Mouse (Mus musculus) kidney, adult 2 months (tissue): ENCODE measurements around the gene Rap1gap.

Source experiments
- CTCF ChIP-seq: fragments of 200-500 bp; conservative IDR thresholded peaks from 2 replicates; pipeline ENCODE4 v1.5.1; 2011; ENCODE audit warnings: low read depth, mild to moderate bottlenecking, control low read depth, low read length, moderate library complexity, mixed read lengths; ENCODE audit not compliant: insufficient read depth, insufficient read length
- POLR2A ChIP-seq: fragments of 200-500 bp; IDR thresholded peaks from one replicate; pipeline ENCODE4 v1.6.1; 2011; ENCODE audit warnings: low read depth, low read length, control low read depth

- TF ChIP-seq POLR2A (no peak), CTCF (no peak)
Measured at GRCm38 (mm10) chr4:137723527-137723926, 59.0 kb downstream of the Rap1gap start.
